Mouse (Mus musculus) megakaryocyte, adult 5-6 weeks (primary cell): ENCODE results near the gene Pou2f3. TPM values are rescaled to one million over a fixed set of nuclear protein-coding genes. Genes with fewer than 3 reads are reported as not detected.

Source experiments
- ATAC-seq: 2 replicates; pipeline ENCODE4 v1.8.0; 2016; ENCODE audit warnings: mild to moderate bottlenecking, inconsistent platforms; ENCODE audit not compliant: poor library complexity, severe bottlenecking
- total RNA-seq, 2 experiments: library from RNA; stranded (forward) in 1 of 2; stranded (reverse) in 1 of 2; fragments of 153-499, 151-499 nt in 1 of 2; fragments of 221-1000, 200-1000 nt in 1 of 2; gene quantifications; 2 replicates each; pipeline versions ENCODE4 v1.2.3 to v1.2.4; 2015 to 2017

Gene Pou2f3
- total RNA-seq, 2 experiments from 2014 or later: not detected

- no peak for ATAC-seq
Observed at GRCm38 (mm10) chr9:43114833-43115232, 95.3 kb downstream of the Pou2f3 start.

GRCm38 (mm10) chr9:43110286-43110980 lies 99.7 kb downstream of the Pou2f3 start:
- no peak for ATAC-seq

- ATAC-seq: no peak
Observed at GRCm38 (mm10) chr9:43109125-43109524, 101.0 kb downstream of the Pou2f3 start.

- ATAC-seq: no peak
Observed at GRCm38 (mm10) chr9:43108721-43109120, 101.4 kb downstream of the Pou2f3 start.

GRCm38 (mm10) chr9:43108081-43108480 lies 102.1 kb downstream of the Pou2f3 start:
- ATAC-seq: no peak

GRCm38 (mm10) chr9:43107555-43107954 lies 102.6 kb downstream of the Pou2f3 start:
- ATAC-seq: no peak

GRCm38 (mm10) chr9:43107187-43107517 lies 103.0 kb downstream of the Pou2f3 start, which contains the start of gene Arhgef12:
Arhgef12 (minus strand) TSS chr9:43107239.
- no peak for ATAC-seq

GRCm38 (mm10) chr9:43106426-43107186 lies 103.6 kb downstream of the Pou2f3 start:
- ATAC-seq: no peak

- peak; percentile 52 for ATAC-seq
Observed at GRCm38 (mm10) chr9:43105664-43106361, 104.4 kb downstream of the Pou2f3 start.

- ATAC-seq: no peak
Observed at GRCm38 (mm10) chr9:43104873-43105663, 105.1 kb downstream of the Pou2f3 start.

- ATAC-seq: no peak
Observed at GRCm38 (mm10) chr9:43104526-43104872, 105.7 kb downstream of the Pou2f3 start.

- no peak for ATAC-seq
Observed at GRCm38 (mm10) chr9:43103675-43104299, 106.4 kb downstream of the Pou2f3 start.

- ATAC-seq: no peak
Observed at GRCm38 (mm10) chr9:43102931-43103330, 107.2 kb downstream of the Pou2f3 start.

GRCm38 (mm10) chr9:43101936-43102595 lies 108.1 kb downstream of the Pou2f3 start:
- no peak; the same call in 1 of the 2 replicates for ATAC-seq

- ATAC-seq: no peak
Observed at GRCm38 (mm10) chr9:43098922-43099321, 111.2 kb downstream of the Pou2f3 start.

GRCm38 (mm10) chr9:43097801-43098557 lies 112.2 kb downstream of the Pou2f3 start:
- no peak for ATAC-seq

GRCm38 (mm10) chr9:43096337-43096736 lies 113.8 kb downstream of the Pou2f3 start:
- ATAC-seq: peak; percentile 83

GRCm38 (mm10) chr9:43094828-43095227 lies 115.3 kb downstream of the Pou2f3 start:
- no peak for ATAC-seq

GRCm38 (mm10) chr9:43093803-43094202 lies 116.4 kb downstream of the Pou2f3 start:
- no peak for ATAC-seq
